19 mouse cellular contexts compared by ENCODE assay signal in the genomic region with DNA sequence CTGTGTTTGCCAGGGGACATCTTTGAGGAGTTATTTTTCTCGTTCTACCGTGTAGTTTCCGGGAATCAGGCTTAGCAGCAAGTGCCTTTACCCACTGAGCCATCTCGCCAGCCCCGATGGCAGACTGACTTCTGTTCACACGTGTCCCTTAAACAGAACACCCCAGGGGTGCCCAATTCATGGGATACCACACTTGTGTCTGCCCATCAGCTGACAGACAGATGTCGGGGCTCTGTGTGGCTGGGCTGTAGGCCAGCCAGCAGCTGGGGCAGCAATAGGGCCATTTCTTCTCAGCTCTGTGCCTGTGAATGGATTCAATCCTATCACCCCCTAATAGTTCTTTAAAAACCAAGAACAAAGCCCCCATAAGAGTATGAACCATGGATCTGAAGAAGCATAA. TPM values are rescaled to one million over a fixed set of nuclear protein-coding genes. Genes with fewer than 3 reads are reported as not detected.
"Had no signal": no experiment of that assay in that cellular context is flagged by ENCODE, and none has a peak within 500 bp of the region (broad histone marks: within the 10 kb centered on the region; RNA-seq: fewer than 3 reads in every experiment).

No protein-coding gene starts in this region.

- H3K27ac ChIP-seq: left cerebral cortex, adult 2 months; liver, embryonic 15.5 days; stomach, postnatal 0 days had no signal

- H3K9me3 ChIP-seq: limb, embryonic 13.5 days; liver, embryonic 15.5 days; midbrain, embryonic 13.5 days; neural tube, embryonic 15.5 days had no signal

- H3K36me3 ChIP-seq: liver, embryonic 15.5 days had no signal

- H3K4me2 ChIP-seq: limb, embryonic 13.5 days; liver, embryonic 11.5 days; liver, embryonic 15.5 days; midbrain, embryonic 13.5 days; neural tube, embryonic 15.5 days had no signal

- H3K9ac ChIP-seq: limb, embryonic 13.5 days; liver, embryonic 15.5 days; midbrain, embryonic 13.5 days; neural tube, embryonic 15.5 days had no signal

- H3K27me3 ChIP-seq: limb, embryonic 13.5 days; liver, embryonic 15.5 days; midbrain, embryonic 13.5 days; neural tube, embryonic 15.5 days had no signal

- DNase-seq: kidney, adult 18-20 months; kidney, postnatal 14 days; lung, adult 2 months; lung, postnatal 36 days; right cerebral cortex, adult 18-20 months; right cerebral cortex, postnatal 25 days had no signal

- H3K4me3 ChIP-seq: left cerebral cortex, adult 2 months; limb, embryonic 13.5 days; liver, embryonic 15.5 days; midbrain, embryonic 13.5 days; neural tube, embryonic 15.5 days had no signal

- ATAC-seq: lung, postnatal 0 days; midbrain, embryonic 13.5 days had no signal

RNA-seq across cellular contexts. Expression of a gene that starts 19.2 kb away (rescaled TPM):
- total RNA-seq: megakaryocyte progenitor cell, adult 5-6 weeks; monocyte, adult 5-6 weeks had no signal
- polyA plus RNA-seq: kidney, embryonic 14.5 days; large intestine, adult 2 months; limb, embryonic 13.5 days; liver, embryonic 11.5 days; liver, embryonic 15.5 days; lung, adult 2 months; lung, postnatal 0 days; small intestine, adult 2 months; stomach, postnatal 0 days had no signal
